Mouse (Mus musculus) ovary, postnatal 10 days (tissue): ENCODE data around the gene Lhfpl4.

Experiments used
- DNase-seq: peaks from one replicate; pipeline ENCODE4 v3.0.0; 2022; ENCODE audit warnings: low spot score

The Lhfpl4 gene

DNA sequence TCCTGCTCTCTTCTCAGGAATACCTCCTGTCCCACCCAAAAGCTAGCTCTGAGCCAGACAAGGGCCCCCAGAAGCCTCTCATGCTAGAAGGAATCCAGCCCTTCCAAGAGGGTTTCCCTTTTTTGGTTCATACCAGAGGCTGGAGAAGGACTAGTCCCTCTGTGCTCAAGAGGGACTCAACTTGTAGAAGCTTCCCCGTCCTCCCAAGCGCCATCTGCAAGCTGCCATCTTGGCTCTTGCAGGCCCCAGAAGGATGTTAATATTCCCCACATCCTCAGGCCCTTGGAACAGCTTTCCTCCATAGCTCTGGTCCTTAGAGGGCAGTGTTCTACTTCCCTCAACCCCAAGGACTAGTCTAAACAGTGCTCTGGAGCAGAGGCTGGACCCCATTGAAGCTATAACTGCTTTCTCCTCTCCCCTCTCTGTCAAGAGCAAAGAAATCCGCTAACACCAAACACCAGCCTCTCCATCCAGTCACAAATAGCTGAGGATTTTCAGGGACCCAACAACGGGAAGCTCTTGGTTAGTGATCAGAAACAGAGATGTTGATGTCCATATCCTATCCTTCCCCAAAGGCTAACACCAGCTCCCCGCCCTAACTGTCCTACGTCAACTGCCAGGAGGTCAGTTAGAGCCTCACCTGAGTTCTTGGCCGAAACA lies 26.7 kb downstream of the Lhfpl4 start:
- no peak for DNase-seq

DNA sequence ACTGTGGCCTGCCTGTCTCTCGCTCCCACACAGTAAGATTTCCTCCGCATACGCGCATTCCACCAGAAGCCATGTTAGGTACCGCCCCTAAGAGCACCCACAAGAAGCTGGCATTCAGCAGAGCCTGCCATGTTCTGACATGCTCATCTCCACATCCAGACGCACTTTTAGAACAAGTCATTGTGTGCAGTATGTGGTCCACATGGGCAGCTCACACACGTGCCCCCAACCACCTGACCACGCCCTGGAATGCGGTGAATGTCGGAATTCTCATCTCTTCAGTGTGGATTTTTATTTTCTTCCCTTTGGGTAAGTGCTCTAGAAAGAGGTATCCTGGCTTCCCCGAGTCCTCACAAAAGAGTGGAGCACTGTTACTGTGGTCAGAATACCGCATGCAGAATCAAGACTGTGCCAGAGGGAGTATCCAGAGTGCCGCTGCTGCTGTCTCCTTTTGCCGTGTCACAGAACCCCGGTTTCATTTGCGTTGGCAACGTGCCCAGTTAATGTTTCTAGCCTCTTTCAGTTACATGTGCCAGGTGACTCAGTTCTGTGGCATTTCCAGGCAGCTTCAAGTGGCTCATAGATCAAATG lies 28.4 kb downstream of the Lhfpl4 start:
- no peak for DNase-seq

DNA sequence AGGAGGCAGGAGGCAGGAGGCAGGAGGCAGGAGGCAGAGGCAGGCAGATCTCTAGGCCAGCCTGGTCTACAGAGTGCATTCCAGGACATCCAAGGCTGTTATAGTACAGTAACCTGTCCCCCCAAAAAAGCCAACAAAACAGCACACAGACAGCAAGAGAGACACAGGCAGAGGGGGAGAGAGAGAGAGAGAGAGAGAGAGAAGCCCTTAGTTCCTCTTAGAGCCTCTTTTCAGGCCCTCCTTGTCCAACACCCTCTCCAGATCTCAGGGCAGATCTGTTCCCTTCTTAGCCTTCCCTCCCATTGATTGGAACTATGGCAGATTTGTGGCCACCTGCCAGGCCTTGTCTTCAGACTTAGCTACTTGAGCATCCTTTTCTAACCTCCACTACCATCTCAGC lies 31.7 kb downstream of the Lhfpl4 start:
- DNase-seq = no peak

DNA sequence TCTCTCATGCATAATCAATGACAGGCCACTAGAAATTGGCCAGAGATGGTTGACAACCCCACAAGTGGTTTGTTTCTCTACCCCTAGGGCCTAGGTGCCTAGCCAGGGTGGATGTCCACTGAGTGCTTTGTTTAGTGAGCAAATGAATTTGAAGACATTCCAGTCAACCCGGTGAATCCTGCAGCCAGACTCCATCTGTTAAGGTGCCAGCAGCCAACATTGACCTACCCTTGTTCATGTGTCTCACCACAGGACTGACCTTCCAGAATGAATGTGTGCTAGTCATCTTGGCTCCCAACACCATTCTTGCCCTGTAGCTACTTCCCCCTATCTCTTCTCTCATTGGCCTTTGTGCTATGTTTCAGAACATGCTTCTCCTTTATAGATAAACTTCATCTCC lies 33.2 kb downstream of the Lhfpl4 start:
- no peak for DNase-seq

DNA sequence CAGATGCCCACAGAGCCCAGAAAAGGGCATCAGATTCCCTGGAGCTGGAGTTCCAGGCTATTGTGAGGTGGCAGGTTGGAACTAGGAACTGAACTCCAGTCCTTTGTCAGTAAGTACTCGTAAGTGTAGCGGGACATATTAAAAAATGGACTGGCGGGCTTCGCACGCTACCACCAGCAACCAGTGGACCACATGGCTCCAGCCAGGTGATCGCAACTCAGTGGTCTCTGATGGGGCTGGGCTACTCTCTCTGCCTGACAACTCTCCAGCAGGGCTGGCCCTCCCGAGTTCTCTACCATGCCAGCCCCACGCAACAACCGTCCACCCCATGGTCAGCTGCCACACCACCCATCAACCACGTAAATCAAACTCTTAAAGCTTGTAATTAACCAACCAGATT lies 35.1 kb downstream of the Lhfpl4 start:
- no peak for DNase-seq

DNA sequence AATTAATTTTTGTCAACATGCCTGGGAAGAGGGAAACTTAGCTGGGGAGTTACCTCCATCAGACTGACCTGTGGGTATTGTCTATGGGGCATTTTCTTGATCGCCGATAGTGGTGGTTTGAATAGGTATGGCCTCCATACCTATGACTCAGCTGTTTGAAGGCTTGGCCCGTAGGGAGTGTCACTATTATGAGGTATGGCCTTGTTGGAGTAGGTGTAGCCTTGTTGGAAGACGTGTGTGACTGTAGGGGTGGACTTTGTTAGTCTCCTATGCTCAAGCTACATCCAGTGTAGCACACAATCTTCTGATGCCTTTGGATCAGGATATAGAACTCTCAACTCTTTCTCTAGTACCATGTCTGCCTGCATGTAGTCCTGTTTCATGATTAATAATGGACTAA lies 39.1 kb downstream of the Lhfpl4 start:
- DNase-seq = no peak

DNA sequence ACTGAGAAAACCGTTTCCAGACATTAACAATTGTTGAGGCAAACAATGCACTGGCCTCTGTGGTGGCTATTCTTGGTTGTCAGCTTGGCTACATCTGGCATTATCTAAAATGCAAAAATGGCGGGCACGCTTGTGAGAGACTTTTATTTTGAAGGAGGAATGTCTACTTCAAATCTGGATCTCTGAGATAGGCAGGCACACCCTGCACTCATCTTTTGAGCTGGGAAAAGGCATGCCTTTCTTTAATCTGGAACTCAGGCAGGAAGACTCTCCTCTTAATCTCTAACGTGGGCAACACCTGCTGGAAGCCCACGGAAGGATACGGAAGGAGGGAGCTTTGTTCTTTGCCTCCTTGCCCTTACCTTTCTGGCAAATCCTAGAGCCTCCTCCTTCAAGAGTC lies 40.3 kb downstream of the Lhfpl4 start:
- no peak for DNase-seq

DNA sequence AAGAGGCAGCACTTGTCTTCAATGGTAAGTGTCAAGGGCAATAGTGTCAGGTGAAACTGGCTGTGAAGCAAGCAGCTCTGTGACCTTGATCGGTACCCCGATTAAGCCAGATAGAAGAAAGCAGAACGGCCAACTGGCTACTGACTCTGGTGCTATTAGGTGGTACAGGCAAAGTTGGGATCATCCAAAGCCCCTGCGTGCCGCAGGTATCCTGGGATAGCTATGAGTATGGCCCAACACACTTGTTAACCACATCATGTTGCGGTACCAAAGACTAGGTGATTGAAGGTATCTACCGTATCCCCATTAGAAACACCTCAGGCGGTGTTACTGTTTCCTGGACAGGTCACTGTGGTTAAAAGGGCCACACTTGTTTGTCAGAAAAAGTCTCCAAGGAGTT lies 41.1 kb downstream of the Lhfpl4 start:
- no peak for DNase-seq

DNA sequence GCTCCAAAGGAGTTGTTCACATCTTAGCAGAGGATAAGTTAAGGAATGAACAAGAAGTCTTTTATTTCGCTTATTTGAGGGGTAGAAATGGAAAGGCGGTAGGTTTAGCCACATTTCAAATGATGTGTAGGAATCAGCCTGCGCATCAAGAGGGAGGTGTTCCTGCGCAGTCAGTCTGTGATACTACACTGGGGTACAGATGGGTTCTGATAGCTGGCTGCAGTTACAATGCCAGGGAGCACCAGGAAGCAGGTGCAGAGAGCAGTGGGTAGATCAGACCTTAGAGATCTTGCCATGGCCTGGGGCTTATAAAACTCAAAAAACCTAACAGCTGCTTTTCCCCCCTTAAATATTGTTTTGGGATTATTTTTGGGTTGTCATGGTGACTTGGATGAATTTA lies 49.9 kb downstream of the Lhfpl4 start:
- DNase-seq = no peak

DNA sequence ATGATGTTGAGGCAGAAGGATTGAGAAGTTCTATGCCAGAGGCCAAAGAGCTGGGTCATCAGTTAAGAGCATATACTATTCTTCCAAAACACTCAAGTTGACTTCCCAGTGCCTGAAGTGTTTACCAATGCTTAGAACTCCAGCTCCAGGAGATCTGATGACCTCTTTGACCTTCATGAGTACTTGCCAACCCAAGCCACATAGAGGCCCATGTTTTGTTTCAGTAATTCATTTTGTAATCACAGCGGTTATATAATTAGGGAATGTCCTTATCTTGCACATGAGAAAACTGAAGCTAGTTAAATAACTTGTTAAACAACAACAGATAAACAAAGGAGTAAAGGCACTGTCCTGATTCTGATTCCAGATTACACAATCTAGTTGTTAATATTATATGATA lies 50.4 kb downstream of the Lhfpl4 start:
- no peak for DNase-seq

DNA sequence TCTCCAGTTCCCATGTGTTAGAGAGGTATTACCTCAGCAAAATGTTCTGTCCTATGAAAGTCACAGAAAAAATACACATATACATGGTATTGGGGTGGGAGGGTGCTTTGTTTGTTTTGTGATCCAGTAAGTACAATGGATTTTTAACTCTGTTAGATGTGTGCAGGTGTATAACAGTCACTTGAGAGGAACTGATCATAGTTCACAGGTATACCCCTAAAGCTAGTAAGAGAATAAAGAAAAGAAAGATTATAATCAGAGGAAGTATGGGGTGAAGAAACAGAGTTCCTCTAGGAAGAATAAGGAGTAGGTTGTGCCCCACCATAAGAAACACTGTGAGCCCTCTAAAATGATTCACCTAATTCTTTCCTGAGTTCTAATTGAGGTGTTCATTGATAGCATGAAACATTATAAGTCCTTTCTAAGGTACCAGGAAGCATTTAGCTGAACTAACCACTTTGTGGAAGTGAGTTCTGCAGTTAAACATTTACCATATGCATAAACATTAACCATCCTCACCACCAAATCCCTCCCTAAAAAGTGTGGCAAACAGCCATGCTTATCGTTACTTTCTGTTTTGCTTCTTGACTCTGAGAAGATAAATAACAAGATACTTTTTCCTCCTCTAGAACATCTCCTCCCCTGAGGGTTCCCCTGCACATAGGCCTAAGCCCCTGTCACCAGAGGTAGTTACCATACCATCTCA lies 53.6 kb downstream of the Lhfpl4 start:
- no peak for DNase-seq

DNA sequence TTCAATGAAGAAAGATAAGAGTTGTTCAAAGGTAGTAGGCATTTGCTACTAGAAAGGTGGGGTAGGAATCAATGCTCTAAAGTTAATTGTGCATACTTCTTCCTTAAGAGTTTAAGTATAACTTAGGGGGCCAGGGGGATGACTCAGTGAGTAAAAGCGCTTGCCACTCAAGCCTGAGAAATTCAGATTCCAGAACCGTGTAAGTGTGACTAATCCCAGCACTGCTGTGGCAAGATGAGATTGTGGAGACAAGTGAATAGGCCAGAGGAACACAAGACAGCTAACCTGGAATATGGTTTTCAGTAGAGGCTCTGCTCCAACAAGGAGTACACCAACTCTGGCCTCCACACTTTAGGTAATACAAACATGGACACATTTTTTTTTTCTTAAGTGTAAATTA lies 61.8 kb downstream of the Lhfpl4 start:
- DNase-seq = no peak

DNA sequence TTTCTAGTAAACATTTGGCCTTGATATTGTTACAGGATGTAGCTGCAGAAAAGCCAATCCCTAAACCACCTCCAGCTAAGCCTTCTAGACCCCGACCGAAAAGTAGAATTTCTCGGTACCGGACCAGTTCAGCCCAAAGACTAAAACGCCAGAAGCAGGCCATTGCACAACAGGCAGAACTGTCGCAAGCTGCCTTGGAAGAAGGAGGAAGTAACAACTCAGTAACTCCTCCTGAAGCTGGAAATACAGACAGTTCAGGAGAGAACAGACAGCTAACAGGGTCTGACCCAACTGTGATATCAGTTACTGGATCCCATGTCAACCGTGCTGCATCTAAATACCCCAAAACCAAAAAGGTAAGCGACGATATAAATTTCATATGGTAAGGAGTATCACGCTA lies 74.4 kb downstream of the Lhfpl4 start:
- DNase-seq = no peak
